In the genomic region with DNA sequence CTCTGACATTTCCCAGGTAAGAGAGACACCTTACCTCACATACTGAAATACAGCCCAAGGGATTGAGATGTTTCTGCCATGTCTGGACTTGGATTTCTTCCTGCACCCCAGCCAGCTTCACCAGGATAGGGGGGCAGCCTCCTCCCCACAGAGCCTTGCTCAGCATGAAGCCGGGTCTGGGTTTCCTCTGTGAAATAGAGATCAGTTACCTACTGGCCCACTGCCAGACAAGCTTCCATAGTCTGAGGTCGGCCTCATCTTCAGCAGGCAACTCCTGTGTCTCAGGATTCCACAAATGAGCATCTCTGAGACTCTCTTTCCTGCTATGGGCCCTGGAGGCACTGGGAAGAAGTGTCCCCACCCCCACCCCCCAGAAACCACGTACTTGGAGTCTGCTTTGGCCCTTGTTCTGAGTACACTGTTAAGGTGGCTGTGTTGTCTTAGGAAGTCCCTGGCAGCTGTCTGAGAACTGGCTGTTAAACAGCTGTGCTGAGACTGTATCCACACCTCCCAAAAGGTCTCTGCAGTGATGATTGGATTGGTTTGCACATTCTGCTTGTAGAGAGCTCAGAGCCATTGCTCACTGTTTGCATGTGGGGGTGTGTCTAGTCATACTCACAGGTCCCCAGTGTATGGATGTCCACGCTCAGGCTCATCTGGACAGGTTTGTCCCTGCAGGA, we compare ENCODE assay signal across 25 mouse cellular contexts. TPM values are rescaled to one million over a fixed set of nuclear protein-coding genes. Genes with fewer than 3 reads are reported as not detected.
DNase-seq lines count a peak whose midpoint lies in the region; ATAC-seq and TF ChIP-seq lines count a peak whose summit lies in the region.
"Had no signal": no experiment of that assay in that cellular context is flagged by ENCODE, and none has a peak within 500 bp of the region (broad histone marks: within the 10 kb centered on the region; RNA-seq: fewer than 3 reads in every experiment).

No protein-coding gene starts in this region.

- no peaks in the 10 kb centered on the region for H3K27me3 ChIP-seq in intestine, embryonic 14.5 days (replicated peaks; ENCODE audit: control insufficient read depth, insufficient read depth, low read length)
- no peaks in the 10 kb centered on the region for H3K27me3 ChIP-seq in intestine, postnatal 0 days (replicated peaks; ENCODE audit: control insufficient read depth, insufficient read depth, low read length)
- H3K27me3 ChIP-seq in stomach, embryonic 14.5 days (ENCODE audit: control insufficient read depth, insufficient read depth, low read length): no peaks in the 10 kb centered on the region
- H3K27me3 ChIP-seq: midbrain, embryonic 13.5 days; Patski had no signal

- intact Hi-C loops in left cerebral cortex, postnatal 36 days (cut with DNase I): no loop called here

- no peaks in the 10 kb centered on the region for H3K36me3 ChIP-seq in intestine, embryonic 14.5 days (ENCODE audit: control insufficient read depth, insufficient read depth, low read length)
- no peaks in the 10 kb centered on the region for H3K36me3 ChIP-seq in intestine, postnatal 0 days (ENCODE audit: control insufficient read depth, insufficient read depth)
- no peaks in the 10 kb centered on the region for H3K36me3 ChIP-seq in stomach, embryonic 14.5 days (ENCODE audit: control insufficient read depth, insufficient read depth, low read length)
- H3K36me3 ChIP-seq: forebrain, embryonic 10.5 days; hindbrain, embryonic 10.5 days; liver, embryonic 13.5 days; midbrain, embryonic 13.5 days had no signal

- TF ChIP-seq CTCF in intestine, postnatal 0 days (IDR thresholded peaks at IDR 0.05; ENCODE audit: low read depth): no peak

- no peaks in the 10 kb centered on the region for H3K4me1 ChIP-seq in intestine, embryonic 14.5 days (replicated peaks; ENCODE audit: control insufficient read depth, insufficient read depth, low read length)
- H3K4me1 ChIP-seq in intestine, postnatal 0 days (replicated peaks; ENCODE audit: control insufficient read depth, insufficient read depth, low read length): no peaks in the 10 kb centered on the region
- peaks cover 20% of the 10 kb centered on the region; the same call in 1 of the 2 replicates for H3K4me1 ChIP-seq in stomach, embryonic 14.5 days (ENCODE audit: control insufficient read depth, insufficient read depth, low read length)
- H3K4me1 ChIP-seq: liver, embryonic 13.5 days had no signal

- H3K27ac ChIP-seq in intestine, embryonic 14.5 days (ENCODE audit: low read depth): no peak overlapping the region
- no peak overlapping the region for H3K27ac ChIP-seq in intestine, postnatal 0 days (ENCODE audit: low read depth, low read length)
- H3K27ac ChIP-seq in stomach, embryonic 14.5 days (ENCODE audit: low read length): peak overlapping the region; percentile 18; the same call in 1 of the 2 replicates
- H3K27ac ChIP-seq: forebrain, embryonic 10.5 days; hindbrain, embryonic 10.5 days; liver, embryonic 13.5 days; midbrain, embryonic 13.5 days had no signal

- no peak overlapping the region for H3K4me3 ChIP-seq in intestine, embryonic 14.5 days (ENCODE audit: low read depth, low read length)
- no peak overlapping the region for H3K4me3 ChIP-seq in intestine, postnatal 0 days (ENCODE audit: low read depth, low read length)
- no peak overlapping the region for H3K4me3 ChIP-seq in stomach, embryonic 14.5 days (ENCODE audit: low read depth, low read length)
- H3K4me3 ChIP-seq: forebrain, embryonic 10.5 days; hindbrain, embryonic 10.5 days; liver, embryonic 13.5 days; midbrain, embryonic 13.5 days had no signal

- ATAC-seq in intestine, embryonic 14.5 days (replicated peaks; ENCODE audit: low FRiP score, low TSS enrichment, low read depth): 0 out of 2 replicates have a peak, but pooled peaks have one; percentile 40
- ATAC-seq in intestine, postnatal 0 days: no peak
- peak; percentile 11; the same call in 1 of the 2 replicates for ATAC-seq in stomach, embryonic 14.5 days (ENCODE audit: insufficient number of reproducible peaks, insufficient read depth, low FRiP score, low read depth)
- ATAC-seq: midbrain, embryonic 13.5 days; Patski had no signal

- peak; percentile 26 to 41 for DNase-seq in cerebellum, postnatal 10 days
- no peak for DNase-seq in cerebellum, postnatal 4 days (ENCODE audit: low spot score in 2 of 2)
- no peak for DNase-seq in intestine, embryonic 14.5 days (ENCODE audit: low spot score)
- peak; percentile 53 for DNase-seq in brain, adult 2 months (ENCODE audit: low read depth, low spot score)
- no peak for DNase-seq in liver
- no peak for DNase-seq in left cerebral cortex, postnatal 36 days (ENCODE audit: low spot score in 2 of 2)
- DNase-seq: adrenal gland, postnatal 10 days; cerebellum, adult 11-12 months; cerebellum, postnatal 36 days; gastrocnemius, postnatal 25 days; kidney, adult 8-10 months; left cerebral cortex, postnatal 4 days; liver, embryonic 13.5 days; thymus, postnatal 25 days had no signal

- H3K9me3 ChIP-seq in intestine, embryonic 14.5 days (ENCODE audit: control insufficient read depth, low read length): no peaks in the 10 kb centered on the region
- no peaks in the 10 kb centered on the region for H3K9me3 ChIP-seq in intestine, postnatal 0 days (ENCODE audit: control insufficient read depth)
- no peaks in the 10 kb centered on the region for H3K9me3 ChIP-seq in stomach, embryonic 14.5 days (ENCODE audit: control insufficient read depth, low read depth, low read length)
- H3K9me3 ChIP-seq: forebrain, embryonic 10.5 days; hindbrain, embryonic 10.5 days; liver, embryonic 13.5 days; midbrain, embryonic 13.5 days had no signal

- H3K4me2 ChIP-seq in intestine, embryonic 14.5 days (ENCODE audit: low read length): no peak overlapping the region
- no peak overlapping the region for H3K4me2 ChIP-seq in intestine, postnatal 0 days (replicated peaks; ENCODE audit: low read depth)
- H3K4me2 ChIP-seq in stomach, embryonic 14.5 days (replicated peaks; ENCODE audit: low read depth, low read length): no peak overlapping the region
- H3K4me2 ChIP-seq: liver, embryonic 13.5 days; midbrain, embryonic 13.5 days had no signal

- WGBS in intestine, embryonic 14.5 days: 39% methylated on average over 4 of the region's 4 CpGs
- WGBS in intestine, postnatal 0 days: 44% methylated on average over 4 of the region's 4 CpGs
- 28% methylated on average over 4 of the region's 4 CpGs for WGBS in stomach, embryonic 14.5 days

- no peak overlapping the region for H3K9ac ChIP-seq in intestine, embryonic 14.5 days (ENCODE audit: low read length)
- H3K9ac ChIP-seq in intestine, postnatal 0 days (ENCODE audit: low read depth, low read length): no peak overlapping the region
- H3K9ac ChIP-seq in stomach, embryonic 14.5 days (replicated peaks; ENCODE audit: low read depth, low read length): no peak overlapping the region
- H3K9ac ChIP-seq: liver, embryonic 13.5 days; midbrain, embryonic 13.5 days had no signal

RNA-seq across cellular contexts. Expression of a gene that starts 16.1 kb away (rescaled TPM):
- polyA plus RNA-seq in intestine, embryonic 14.5 days (2014; fragmentation: Nextera tagmentation; extraction: Ambion mirVana): 0.01 TPM in 1 of 2 replicates, not detected in the other
- 0.03 and 0.31 TPM in 2 replicates for polyA plus RNA-seq in intestine, postnatal 0 days (2015; fragmentation: Nextera tagmentation; extraction: Ambion mirVana)
- polyA plus RNA-seq in stomach, embryonic 14.5 days (2014; fragmentation: Nextera tagmentation; extraction: Ambion mirVana): 0.08 and 0.17 TPM in 2 replicates
- total RNA-seq in left cerebral cortex, postnatal 36 days (2021): not detected
- total RNA-seq: gastrocnemius, postnatal 25 days; left cerebral cortex, adult 18-20 months; left cerebral cortex, postnatal 4 days had no signal
- polyA plus RNA-seq: liver, embryonic 13.5 days; Patski had no signal

RNA-seq across cellular contexts. Expression of a gene that starts 34.0 kb away (rescaled TPM):
- polyA plus RNA-seq in intestine, embryonic 14.5 days (2014; fragmentation: Nextera tagmentation; extraction: Ambion mirVana): not detected in 2 replicates
- 0.05 TPM in 1 of 2 replicates, not detected in the other for polyA plus RNA-seq in intestine, postnatal 0 days (2015; fragmentation: Nextera tagmentation; extraction: Ambion mirVana)
- polyA plus RNA-seq in stomach, embryonic 14.5 days (2014; fragmentation: Nextera tagmentation; extraction: Ambion mirVana): 3.4 and 3.5 TPM in 2 replicates
- not detected for total RNA-seq in left cerebral cortex, postnatal 36 days (2021)
- total RNA-seq: adrenal gland, postnatal 10 days; gastrocnemius, postnatal 25 days; heart, adult 8-10 months; left cerebral cortex, adult 18-20 months; left cerebral cortex, postnatal 4 days; megakaryocyte progenitor cell, adult 5-6 weeks had no signal
- polyA plus RNA-seq: forebrain, embryonic 10.5 days; heart, postnatal 0 days; hindbrain, embryonic 10.5 days; liver, embryonic 13.5 days; midbrain, embryonic 13.5 days; neural tube, embryonic 14.5 days had no signal

Comparison
In these comparisons a context has a peak if more than half of its experiments do, and no peak if none do; other contexts are left out.
1. DNase-seq: peak in cerebellum, postnatal 10 days (2 of 2) and brain, adult 2 months (single experiment); none in cerebellum, postnatal 4 days (0 of 2), intestine, embryonic 14.5 days (single experiment), liver (single experiment) and left cerebral cortex, postnatal 36 days (0 of 2).